Mouse (Mus musculus): ENCODE results near the gene Yeats2. TPM values are rescaled to one million over a fixed set of nuclear protein-coding genes. Genes with fewer than 3 reads are reported as not detected.

Yeats2 gene
- polyA plus RNA-seq, 1 experiment from 2014 or later: 12.5 TPM

DNA sequence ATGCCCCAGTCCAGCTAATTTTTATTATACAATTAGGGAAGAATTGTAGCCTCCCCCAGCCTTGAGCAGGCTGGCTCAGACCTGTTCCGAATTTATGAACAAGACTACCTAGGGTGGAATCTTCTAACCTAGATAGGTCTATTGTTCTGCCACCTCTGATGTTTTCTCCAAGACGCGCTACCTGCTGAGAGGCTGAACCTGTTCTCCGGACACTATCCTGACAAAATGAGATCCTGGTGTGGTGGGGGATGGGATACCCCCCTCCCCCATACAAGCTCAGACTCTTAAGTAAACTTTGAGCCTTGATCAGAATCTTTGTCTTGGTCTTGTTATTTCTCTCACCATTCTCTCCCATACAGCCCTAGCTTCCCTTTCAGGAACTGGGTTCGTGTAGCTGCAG, 117.1 kb downstream of the Yeats2 start:
- Histone ChIP-seq H3K4me2 (ENCODE audit: low read length) (no peak overlapping the region), H3K4me3 (replicated peaks; ENCODE audit: low read depth, low read length) (no peak overlapping the region), H3K4me1 (replicated peaks; ENCODE audit: insufficient read depth, low read length) (no peaks in the 10 kb centered on the region), H3K27me3 (ENCODE audit: insufficient read depth, low read length) (no peaks in the 10 kb centered on the region), H3K9ac (ENCODE audit: low read depth, low read length) (no peak overlapping the region), H3K9me3 (replicated peaks; ENCODE audit: low read length) (no peaks in the 10 kb centered on the region), H3K27ac (no peak overlapping the region), H3K36me3 (ENCODE audit: insufficient read depth, low read length) (no peaks in the 10 kb centered on the region)
- TF ChIP-seq CTCF (IDR thresholded peaks at IDR 0.05; ENCODE audit: low read depth): no peak
- DNase-seq (ENCODE audit: low spot score): no peak
- 85% methylated on average over 5 of the region's 5 CpGs for WGBS
- no peak for ATAC-seq (replicated peaks; ENCODE audit: low FRiP score, low read depth)

- Histone ChIP-seq H3K36me3 (ENCODE audit: insufficient read depth, low read length) (no peaks in the 10 kb centered on the region), H3K9me3 (replicated peaks; ENCODE audit: low read length) (no peaks in the 10 kb centered on the region), H3K4me2 (ENCODE audit: low read length) (no peak overlapping the region), H3K4me1 (replicated peaks; ENCODE audit: insufficient read depth, low read length) (no peaks in the 10 kb centered on the region), H3K9ac (ENCODE audit: low read depth, low read length) (no peak overlapping the region), H3K27me3 (ENCODE audit: insufficient read depth, low read length) (no peaks in the 10 kb centered on the region), H3K27ac (no peak overlapping the region), H3K4me3 (replicated peaks; ENCODE audit: low read depth, low read length) (no peak overlapping the region)
- ATAC-seq (replicated peaks; ENCODE audit: low FRiP score, low read depth): no peak
- 73% methylated on average over 7 of the region's 7 CpGs for WGBS
- TF ChIP-seq CTCF (IDR thresholded peaks at IDR 0.05; ENCODE audit: low read depth): no peak
- DNase-seq (ENCODE audit: low spot score): no peak
These were observed 124.2 kb downstream of the Yeats2 start for GRCm38 (mm10) chr16:20265089-20265488.

- no peak for TF ChIP-seq CTCF (IDR thresholded peaks at IDR 0.05; ENCODE audit: low read depth)
- no peak for DNase-seq (ENCODE audit: low spot score)
- Histone ChIP-seq H3K27ac (no peak overlapping the region), H3K36me3 (ENCODE audit: insufficient read depth, low read length) (no peaks in the 10 kb centered on the region), H3K27me3 (ENCODE audit: insufficient read depth, low read length) (no peaks in the 10 kb centered on the region), H3K4me1 (replicated peaks; ENCODE audit: insufficient read depth, low read length) (no peaks in the 10 kb centered on the region), H3K4me2 (ENCODE audit: low read length) (no peak overlapping the region), H3K9ac (ENCODE audit: low read depth, low read length) (no peak overlapping the region), H3K9me3 (replicated peaks; ENCODE audit: low read length) (no peaks in the 10 kb centered on the region), H3K4me3 (replicated peaks; ENCODE audit: low read depth, low read length) (no peak overlapping the region)
- WGBS: 77% methylated on average over 4 of the region's 4 CpGs
- ATAC-seq (replicated peaks; ENCODE audit: low FRiP score, low read depth): no peak
These were observed 130.5 kb downstream of the Yeats2 start for GRCm38 (mm10) chr16:20271339-20271738.

DNA sequence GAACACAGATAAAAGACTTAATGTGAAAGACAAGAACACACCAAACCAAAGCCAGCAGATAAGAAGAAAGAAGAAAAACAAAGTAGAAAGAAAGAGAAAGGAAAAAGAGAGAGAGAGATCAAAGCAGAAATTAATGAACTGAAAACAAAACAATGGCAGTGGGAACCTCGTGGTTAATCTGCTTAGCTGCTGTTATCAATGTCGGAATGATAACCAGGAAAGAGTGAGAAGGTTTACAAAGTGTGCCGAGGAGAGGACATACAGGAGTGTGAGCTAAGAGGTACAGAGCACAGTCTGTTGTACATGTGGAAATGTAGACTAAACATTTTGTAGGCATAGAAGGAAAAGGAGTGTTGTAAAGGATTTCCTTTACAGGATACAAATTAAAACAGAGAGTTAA, 132.1 kb downstream of the Yeats2 start:
- no peak for ATAC-seq (replicated peaks; ENCODE audit: low FRiP score, low read depth)
- H3K27ac ChIP-seq: no peak overlapping the region
- no peak overlapping the region for H3K9ac ChIP-seq (ENCODE audit: low read depth, low read length)
- H3K4me1 ChIP-seq (replicated peaks; ENCODE audit: insufficient read depth, low read length): no peaks in the 10 kb centered on the region
- H3K36me3 ChIP-seq (ENCODE audit: insufficient read depth, low read length): no peaks in the 10 kb centered on the region
- H3K27me3 ChIP-seq (ENCODE audit: insufficient read depth, low read length): no peaks in the 10 kb centered on the region
- no peak for DNase-seq (ENCODE audit: low spot score)
- no peak for TF ChIP-seq CTCF (IDR thresholded peaks at IDR 0.05; ENCODE audit: low read depth)
- H3K4me2 ChIP-seq (ENCODE audit: low read length): no peak overlapping the region
- 28% methylated on average over 3 of the region's 3 CpGs for WGBS
- H3K4me3 ChIP-seq (replicated peaks; ENCODE audit: low read depth, low read length): no peak overlapping the region
- no peaks in the 10 kb centered on the region for H3K9me3 ChIP-seq (replicated peaks; ENCODE audit: low read length)

DNA sequence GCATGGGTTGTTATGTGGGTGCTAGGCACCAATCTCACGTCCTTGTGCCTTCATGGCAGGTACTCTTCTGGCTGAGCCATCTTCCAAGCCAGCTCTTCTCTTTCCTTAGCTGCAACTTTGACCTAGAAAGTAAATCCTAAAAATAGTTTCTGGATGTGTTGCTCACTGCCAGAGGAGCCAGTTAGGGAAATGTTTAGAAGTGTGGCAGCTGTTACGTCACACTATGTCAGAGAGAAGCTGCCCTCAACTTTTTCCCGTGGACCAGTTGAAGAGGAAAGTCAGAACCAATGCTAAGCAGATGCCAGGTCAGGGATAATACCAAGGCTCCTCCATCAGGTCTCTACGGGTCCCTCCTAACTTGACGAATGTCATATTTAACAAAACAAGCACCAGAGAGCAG, 138.5 kb downstream of the Yeats2 start:
- DNase-seq (ENCODE audit: low spot score) (no peak), ATAC-seq (replicated peaks; ENCODE audit: low FRiP score, low read depth) (no peak)
- H3K27ac ChIP-seq: no peak overlapping the region
- no peak for TF ChIP-seq CTCF (IDR thresholded peaks at IDR 0.05; ENCODE audit: low read depth)
- H3K36me3 ChIP-seq (ENCODE audit: insufficient read depth, low read length): peaks cover 36% of the 10 kb centered on the region
- 91% methylated on average over 5 of the region's 5 CpGs for WGBS
- no peaks in the 10 kb centered on the region for H3K27me3 ChIP-seq (ENCODE audit: insufficient read depth, low read length)
- no peaks in the 10 kb centered on the region for H3K9me3 ChIP-seq (replicated peaks; ENCODE audit: low read length)
- no peak overlapping the region for H3K9ac ChIP-seq (ENCODE audit: low read depth, low read length)
- no peak overlapping the region for H3K4me3 ChIP-seq (replicated peaks; ENCODE audit: low read depth, low read length)
- H3K4me2 ChIP-seq (ENCODE audit: low read length): no peak overlapping the region
- H3K4me1 ChIP-seq (replicated peaks; ENCODE audit: insufficient read depth, low read length): no peaks in the 10 kb centered on the region

- H3K27me3 ChIP-seq (ENCODE audit: insufficient read depth, low read length): no peaks in the 10 kb centered on the region
- no peak overlapping the region for H3K4me3 ChIP-seq (replicated peaks; ENCODE audit: low read depth, low read length)
- no peak overlapping the region for H3K27ac ChIP-seq
- WGBS: 82% methylated on average over 4 of the region's 4 CpGs
- no peak for ATAC-seq (replicated peaks; ENCODE audit: low FRiP score, low read depth)
- no peaks in the 10 kb centered on the region for H3K4me1 ChIP-seq (replicated peaks; ENCODE audit: insufficient read depth, low read length)
- no peak overlapping the region for H3K4me2 ChIP-seq (ENCODE audit: low read length)
- TF ChIP-seq CTCF (IDR thresholded peaks at IDR 0.05; ENCODE audit: low read depth): no peak
- DNase-seq (ENCODE audit: low spot score): no peak
- no peaks in the 10 kb centered on the region for H3K9me3 ChIP-seq (replicated peaks; ENCODE audit: low read length)
- peaks cover 44% of the 10 kb centered on the region for H3K36me3 ChIP-seq (ENCODE audit: insufficient read depth, low read length)
- no peak overlapping the region for H3K9ac ChIP-seq (ENCODE audit: low read depth, low read length)
These were observed 139.4 kb downstream of the Yeats2 start for GRCm38 (mm10) chr16:20280238-20280637.

Other genes starting within 250 kb of the Yeats2 start
- gene Klhl6, start 158.0 kb upstream of the Yeats2 start, polyA plus RNA-seq (2015; fragmentation: Nextera tagmentation; extraction: Ambion mirVana): 12.2 and 16.0 TPM in 2 replicates
- 38.7 and 39.7 TPM in 2 replicates for gene Klhl24, start 43.5 kb upstream of the Yeats2 start, polyA plus RNA-seq (2015; fragmentation: Nextera tagmentation; extraction: Ambion mirVana)
- 0.36 and 0.37 TPM in 2 replicates for gene Map6d1, start 100.3 kb downstream of the Yeats2 start, polyA plus RNA-seq (2015; fragmentation: Nextera tagmentation; extraction: Ambion mirVana)
- gene Parl, start 161.3 kb downstream of the Yeats2 start, polyA plus RNA-seq (2015; fragmentation: Nextera tagmentation; extraction: Ambion mirVana): 110 and 115 TPM in 2 replicates
- not detected in 2 replicates for gene Cyp2ab1, start 184.3 kb downstream of the Yeats2 start, polyA plus RNA-seq (2015; fragmentation: Nextera tagmentation; extraction: Ambion mirVana)

All from kidney, postnatal 0 days (tissue).